Mouse (Mus musculus) stomach, postnatal 0 days (tissue): ENCODE measurements at regions not wholly inside any gene's neighbourhood (a gene's known extent, or its start where the extent isn't known, plus 50 kb on each side); places are given as distances from the start of the nearest gene placed in this dataset.
A peak's percentile ranks its signal among the peaks of the same experiment; 100 is the strongest.

Experiments
- ATAC-seq: fragments of 200-750 bp; cut with Nextera tagmentation; 2 replicates; pipeline ENCODE4 v1.8.0; 2017; ENCODE audit not compliant: low FRiP score, low TSS enrichment
- DNase-seq: peaks from one replicate; pipeline ENCODE4 v3.0.0-alpha.2; 2016; ENCODE audit warnings: low spot score
- H3K27ac ChIP-seq: fragments of 300-500 bp; sonication (generic); replicated peaks from 2 replicates; pipeline ENCODE4 v1.5.1; 2014; ENCODE audit warnings: mild to moderate bottlenecking, control low read depth
- H3K27me3 ChIP-seq: fragments of 300-500 bp; sonication (generic); 2 replicates; pipeline ENCODE4 v1.6.1; 2014; ENCODE audit warnings: low read length; ENCODE audit not compliant: control insufficient read depth, insufficient read depth
- H3K36me3 ChIP-seq: fragments of 300-500 bp; sonication (generic); 2 replicates; pipeline ENCODE4 v1.6.1; 2014; ENCODE audit warnings: low read length, mixed read lengths; ENCODE audit not compliant: control insufficient read depth, insufficient read depth
- H3K4me1 ChIP-seq: fragments of 300-500 bp; sonication (generic); replicated peaks from 2 replicates; pipeline ENCODE4 v1.6.1; 2014; ENCODE audit warnings: antibody characterized with exemption; ENCODE audit not compliant: control insufficient read depth, insufficient read depth
- H3K4me2 ChIP-seq: fragments of 300-500 bp; sonication (generic); replicated peaks from 2 replicates; pipeline ENCODE4 v1.6.1; 2014; ENCODE audit warnings: low read depth, mild to moderate bottlenecking, control low read depth, moderate library complexity
- H3K4me3 ChIP-seq: fragments of 300-500 bp; sonication (generic); 2 replicates; pipeline ENCODE4 v1.5.1; 2014; ENCODE audit warnings: low read depth, low read length, control low read depth
- H3K9ac ChIP-seq: fragments of 300-500 bp; sonication (generic); 2 replicates; pipeline ENCODE4 v1.6.1; 2014; ENCODE audit warnings: mild to moderate bottlenecking, low read length, control low read depth, mixed read lengths
- H3K9me3 ChIP-seq: fragments of 300-500 bp; sonication (generic); 2 replicates; pipeline ENCODE4 v1.6.1; 2016; ENCODE audit warnings: low read length; ENCODE audit not compliant: control insufficient read depth
- CTCF ChIP-seq: IDR thresholded peaks from 2 replicates; pipeline ENCODE4 v1.5.1; 2016; ENCODE audit warnings: antibody characterized with exemption, low read depth, mild to moderate bottlenecking, moderate library complexity
- EP300 ChIP-seq: optimal IDR thresholded peaks from 2 replicates; pipeline ENCODE3; 2016; ENCODE audit warnings: antibody characterized with exemption
- WGBS: fragments of 180-500 bp; shearing (Covaris S2); extraction: QIAGEN DNeasy Blood & Tissue Kit; methylation state at CpG from one replicate; pipeline ENCODE4 v1.1.7; 2014; 5-methylcytosine and 5-hydroxymethylcytosine counted together

GRCm38 (mm10) chr1:64374286-64375071 is 158.0 kb upstream of the Creb1 start:
- no peak overlapping the region for H3K4me3 ChIP-seq
- H3K9me3 ChIP-seq = no peaks in the 10 kb centered on the region
- no peak overlapping the region for H3K4me2 ChIP-seq
- ATAC-seq = 0 out of 2 replicates have a peak, but pooled peaks have one; percentile 15
- H3K4me1 ChIP-seq = no peaks in the 10 kb centered on the region
- no peaks in the 10 kb centered on the region for H3K27me3 ChIP-seq
- 52% methylated on average over 13 of the region's 13 CpGs for WGBS
- TF ChIP-seq CTCF (no peak), EP300 (no peak)
- H3K36me3 ChIP-seq = no peaks in the 10 kb centered on the region
- DNase-seq = no peak
- no peak overlapping the region for H3K27ac ChIP-seq
- no peak overlapping the region for H3K9ac ChIP-seq

DNA sequence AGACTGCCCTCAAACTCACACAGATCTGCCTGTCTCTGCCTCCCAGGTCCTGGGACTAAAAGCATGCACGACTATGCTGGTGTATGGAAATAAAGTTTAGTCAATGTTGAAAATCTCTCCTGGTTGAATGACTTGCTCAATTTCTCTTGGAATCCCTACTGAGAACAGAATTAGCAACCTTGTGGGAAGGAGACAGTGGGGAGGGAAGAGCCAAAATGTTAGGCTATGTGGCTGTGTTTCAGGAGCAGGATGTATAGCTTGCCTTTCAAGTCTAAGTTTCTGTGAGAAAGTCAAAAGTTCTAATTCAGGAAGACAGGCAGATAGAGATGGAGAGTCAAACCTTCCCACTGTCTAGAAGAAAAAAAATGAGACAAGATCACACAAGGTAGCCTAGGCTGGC is 168.3 kb upstream of the Creb1 start:
- H3K4me2 ChIP-seq = no peak overlapping the region
- H3K4me1 ChIP-seq = no peaks in the 10 kb centered on the region
- H3K27ac ChIP-seq = no peak overlapping the region
- TF ChIP-seq EP300 = no peak
- no peak for TF ChIP-seq CTCF
- DNase-seq (no peak), ATAC-seq (no peak)
- 78% methylated on average over 1 of the region's 1 CpGs for WGBS
- H3K9me3 ChIP-seq = no peaks in the 10 kb centered on the region
- no peaks in the 10 kb centered on the region for H3K36me3 ChIP-seq
- no peak overlapping the region for H3K9ac ChIP-seq
- H3K27me3 ChIP-seq = no peaks in the 10 kb centered on the region
- no peak overlapping the region for H3K4me3 ChIP-seq

DNA sequence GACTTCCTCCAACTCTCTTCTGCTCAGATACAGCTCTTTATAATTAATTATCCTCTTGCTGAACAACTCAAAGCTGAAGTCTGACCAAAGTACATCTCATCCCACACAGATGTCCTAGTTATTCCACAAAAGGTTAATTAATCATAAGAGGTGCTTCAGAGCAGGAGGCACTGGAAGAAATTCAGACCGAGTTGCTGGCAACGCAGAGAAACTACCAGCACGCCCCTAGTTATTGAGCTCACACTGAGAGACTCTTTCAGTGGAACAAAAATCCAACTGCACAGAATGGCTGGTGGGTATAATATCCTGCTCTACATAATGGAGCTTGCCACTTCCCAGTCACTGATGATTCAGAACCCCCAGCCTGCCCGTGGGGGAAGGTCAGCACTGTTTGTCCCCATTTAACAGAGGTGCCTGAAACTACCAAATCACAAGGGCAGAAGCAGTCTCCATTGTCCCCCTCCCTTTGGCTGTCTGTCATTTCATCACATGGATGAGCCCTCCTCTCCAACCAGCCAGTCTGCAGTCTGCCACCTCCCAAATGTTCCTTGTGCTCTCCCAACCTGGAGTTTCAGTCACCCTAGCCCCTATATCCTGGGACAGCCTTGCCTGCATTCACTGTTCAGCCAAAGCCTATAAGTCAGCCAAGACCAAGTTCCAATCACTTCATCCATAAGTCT is 170.3 kb upstream of the Creb1 start:
- 71% methylated on average over 4 of the region's 4 CpGs for WGBS
- DNase-seq = no peak
- Histone ChIP-seq H3K4me2 (no peak overlapping the region), H3K9me3 (no peaks in the 10 kb centered on the region), H3K27me3 (no peaks in the 10 kb centered on the region), H3K9ac (no peak overlapping the region), H3K27ac (no peak overlapping the region), H3K4me3 (no peak overlapping the region), H3K4me1 (no peaks in the 10 kb centered on the region), H3K36me3 (no peaks in the 10 kb centered on the region)
- no peak for ATAC-seq
- no peak for TF ChIP-seq CTCF
- no peak for TF ChIP-seq EP300

- no peak for ATAC-seq
- no peak for TF ChIP-seq CTCF
- Histone ChIP-seq H3K4me1 (no peaks in the 10 kb centered on the region), H3K36me3 (no peaks in the 10 kb centered on the region), H3K9me3 (no peaks in the 10 kb centered on the region), H3K9ac (no peak overlapping the region), H3K4me3 (no peak overlapping the region), H3K27ac (no peak overlapping the region), H3K4me2 (no peak overlapping the region), H3K27me3 (no peaks in the 10 kb centered on the region)
- no peak for DNase-seq
- WGBS = 95% methylated on average over 3 of the region's 3 CpGs
These were observed 189.2 kb upstream of the Creb1 start for GRCm38 (mm10) chr1:64343268-64343667.

DNA sequence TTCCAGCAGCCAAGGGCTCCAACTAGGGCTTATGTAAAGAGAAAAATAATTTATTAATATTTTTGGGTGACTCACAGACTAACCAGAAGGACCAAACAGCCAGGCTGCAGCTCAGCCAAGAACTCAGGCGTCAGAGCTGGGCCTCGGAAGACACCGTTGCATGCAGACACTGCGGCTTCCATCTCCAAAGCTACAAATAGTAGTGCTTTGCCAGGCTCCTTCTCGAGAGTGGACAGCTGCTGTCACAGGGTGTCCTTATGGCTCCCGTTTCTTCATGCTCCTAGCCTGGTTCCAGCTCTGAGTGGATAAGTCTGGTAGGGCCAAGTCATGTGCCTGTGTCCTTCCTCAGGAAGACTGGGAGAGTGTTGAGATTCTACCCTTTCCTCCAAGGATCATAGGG is 190.8 kb upstream of the Creb1 start:
- Histone ChIP-seq H3K4me2 (no peak overlapping the region), H3K27ac (no peak overlapping the region), H3K9ac (no peak overlapping the region), H3K27me3 (no peaks in the 10 kb centered on the region), H3K36me3 (no peaks in the 10 kb centered on the region), H3K9me3 (no peaks in the 10 kb centered on the region), H3K4me3 (no peak overlapping the region), H3K4me1 (no peaks in the 10 kb centered on the region)
- TF ChIP-seq EP300 (no peak), CTCF (no peak)
- WGBS = 55% methylated on average over 6 of the region's 6 CpGs
- DNase-seq (no peak), ATAC-seq (no peak; the same call in 1 of the 2 replicates)

DNA sequence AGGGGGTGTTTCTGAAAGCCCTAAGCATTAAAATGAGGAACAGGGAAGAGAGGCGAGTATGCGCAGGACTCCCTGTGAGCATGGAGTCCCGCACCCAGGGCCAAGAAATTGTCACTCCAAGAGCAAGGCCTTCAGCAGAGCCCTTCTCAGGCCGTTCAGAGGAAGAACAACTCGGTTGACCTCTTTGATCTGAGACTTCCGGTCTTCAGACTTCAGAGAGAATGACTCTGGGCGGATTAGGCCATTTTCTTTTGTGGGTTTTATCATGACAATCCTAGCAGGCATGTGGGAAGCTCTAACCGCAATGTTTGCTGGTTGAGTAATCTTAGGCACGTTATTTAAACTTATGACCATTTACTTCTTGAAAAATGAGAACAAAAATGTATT is 193.9 kb upstream of the Creb1 start:
- Histone ChIP-seq H3K27me3 (no peaks in the 10 kb centered on the region), H3K9me3 (no peaks in the 10 kb centered on the region), H3K9ac (no peak overlapping the region), H3K4me1 (no peaks in the 10 kb centered on the region), H3K4me3 (no peak overlapping the region), H3K27ac (no peak overlapping the region), H3K4me2 (no peak overlapping the region), H3K36me3 (no peaks in the 10 kb centered on the region)
- WGBS = 36% methylated on average over 9 of the region's 9 CpGs
- DNase-seq (no peak), ATAC-seq (no peak)
- no peak for TF ChIP-seq EP300
- no peak for TF ChIP-seq CTCF
